Mouse (Mus musculus) lung, postnatal 10 days (tissue): Measurements from ENCODE around the gene Vangl1.

Source experiments
- DNase-seq: peaks from one replicate; pipeline ENCODE4 v3.0.0; 2021

The Vangl1 gene

DNA sequence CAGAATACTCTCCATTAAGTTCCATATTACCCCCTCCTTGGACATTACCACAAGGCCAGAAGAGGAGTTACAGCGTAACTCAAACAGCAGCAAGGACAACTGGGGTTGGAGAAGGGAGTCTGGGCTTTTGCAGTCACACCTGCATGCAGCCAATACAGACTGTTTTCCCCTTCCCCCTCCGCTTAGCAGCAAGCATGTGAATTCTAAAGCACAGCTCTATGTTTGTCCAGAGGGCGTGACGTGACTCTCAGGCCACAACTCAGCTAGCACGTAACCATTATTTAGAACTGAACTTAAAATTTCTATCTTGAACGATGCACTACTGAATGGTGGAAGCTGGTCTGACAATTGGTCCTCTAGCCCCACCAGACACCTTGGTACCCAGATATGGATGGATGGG lies 63.9 kb downstream of the Vangl1 start:
- no peak for DNase-seq

DNA sequence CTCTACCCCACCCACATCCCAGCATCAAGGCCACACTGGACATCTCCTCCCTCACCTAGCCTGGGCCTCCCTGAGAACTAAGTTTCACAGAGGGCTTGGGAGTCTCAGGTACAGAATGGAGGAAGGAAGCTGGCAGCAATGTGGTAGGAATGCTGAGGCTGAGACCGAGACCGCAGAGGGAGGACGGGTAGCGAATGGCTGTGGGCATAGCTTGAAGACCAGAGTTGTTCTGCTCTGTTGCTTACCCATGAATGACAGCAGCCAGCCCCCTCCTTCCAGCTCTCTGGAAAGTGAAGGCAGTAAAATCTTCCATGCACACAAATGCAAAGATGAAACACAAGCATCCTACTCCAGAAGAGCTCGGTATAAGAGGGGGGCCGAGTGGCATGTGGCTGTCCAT lies 65.6 kb downstream of the Vangl1 start:
- DNase-seq = no peak

DNA sequence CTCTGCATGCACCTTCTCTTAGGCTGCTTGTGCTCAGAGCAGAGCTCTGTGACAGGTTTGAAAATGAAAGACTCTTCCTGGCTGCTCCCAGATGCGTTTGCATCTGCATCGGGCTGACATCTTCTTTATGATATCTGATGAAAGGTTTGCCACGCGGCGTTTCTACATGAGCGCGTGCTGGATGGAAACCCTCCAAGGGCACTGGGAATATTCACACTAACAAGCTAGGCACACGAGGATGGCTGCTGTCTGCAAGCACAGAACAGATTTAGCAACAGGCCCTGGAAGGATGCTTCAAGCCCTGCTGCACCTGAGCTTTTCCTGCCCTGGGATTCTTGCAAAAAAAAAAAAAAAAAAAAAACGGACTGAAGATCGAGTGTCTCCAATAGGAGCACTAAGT lies 67.3 kb downstream of the Vangl1 start:
- DNase-seq = no peak

DNA sequence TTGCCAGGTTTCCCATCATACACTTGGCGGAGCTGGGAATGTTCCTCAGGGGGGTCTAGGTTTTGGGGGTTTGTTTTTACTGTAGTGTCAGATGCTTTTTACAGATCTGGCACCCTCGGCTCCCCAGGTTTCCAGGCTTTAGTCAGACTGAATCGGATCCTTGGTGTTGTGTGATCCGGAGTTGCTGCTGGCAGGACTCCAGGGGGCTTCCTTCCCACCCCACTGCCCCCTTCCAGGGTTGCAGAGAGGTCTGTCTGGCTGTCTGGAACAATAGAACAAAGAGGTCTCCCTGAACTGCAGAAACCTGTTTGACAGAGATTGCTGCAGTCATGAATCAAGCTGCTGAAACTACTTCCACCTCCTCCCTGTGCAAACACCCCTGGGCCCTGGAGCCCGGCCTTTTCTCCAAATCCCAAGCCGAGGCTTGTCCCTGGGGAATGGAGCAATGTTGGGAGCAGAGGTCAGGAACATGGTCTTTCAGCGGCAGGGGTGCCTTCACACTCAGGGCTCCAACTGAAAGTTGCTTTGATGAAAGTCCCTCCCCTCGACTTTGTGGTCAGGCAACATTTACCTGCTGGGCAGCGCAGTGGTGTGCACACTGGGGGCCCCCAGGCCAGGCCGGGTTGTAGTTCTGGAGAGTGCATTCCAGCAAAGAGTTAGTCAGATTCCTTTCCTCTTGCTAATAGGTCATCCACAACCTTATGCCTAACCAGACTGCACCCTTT lies 68.9 kb downstream of the Vangl1 start:
- DNase-seq = peak; percentile 50

DNA sequence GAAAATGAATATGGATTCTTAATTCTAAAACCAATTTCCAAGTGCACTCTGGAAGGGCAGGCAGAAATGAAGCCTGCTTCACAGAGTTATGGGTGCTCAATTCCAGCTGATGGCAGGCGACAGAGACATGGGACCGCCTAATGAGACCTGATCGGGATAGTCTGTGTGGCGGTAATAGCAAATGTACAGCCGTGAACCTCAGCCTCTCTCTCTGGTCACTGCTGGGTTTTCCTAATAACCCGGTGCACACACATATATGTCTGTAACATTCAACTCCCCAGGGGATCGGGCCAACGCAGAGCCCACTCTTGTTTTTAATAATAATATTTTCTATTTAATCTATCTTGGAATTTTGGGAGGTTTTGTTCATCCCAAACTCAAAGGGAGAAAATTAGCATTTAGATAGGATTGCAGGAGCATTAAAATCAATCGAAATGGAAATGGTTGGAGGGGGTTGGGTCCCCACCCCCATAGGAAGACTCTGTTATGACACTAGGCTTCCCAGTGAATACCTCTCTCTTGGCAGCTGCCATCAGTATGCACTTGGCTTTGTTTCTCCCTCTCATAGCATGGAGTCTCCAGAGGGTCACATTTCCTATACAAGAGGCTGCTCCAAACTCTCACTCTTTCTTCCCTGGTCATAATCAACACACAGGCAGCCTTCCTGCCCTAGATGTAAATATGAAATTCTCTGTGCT lies 72.7 kb downstream of the Vangl1 start:
- no peak for DNase-seq

DNA sequence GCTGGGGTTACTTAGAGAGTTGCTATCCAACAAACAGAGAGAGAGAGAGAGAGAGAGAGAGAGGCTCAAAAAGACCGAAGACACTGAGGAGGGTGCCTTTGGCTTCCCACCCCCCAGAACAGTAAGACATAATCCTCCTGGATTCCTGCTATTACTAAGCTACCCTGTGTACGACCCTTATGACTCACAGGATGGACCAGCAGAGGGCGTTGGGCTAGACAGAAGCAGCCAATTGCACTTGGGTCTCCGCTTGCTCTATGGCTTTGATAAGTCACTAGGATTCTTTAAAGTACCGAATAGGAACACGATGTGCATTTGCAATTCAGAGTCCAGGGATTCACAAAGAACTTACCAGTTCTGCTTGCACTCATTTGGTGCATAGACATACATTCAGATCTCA lies 74.0 kb downstream of the Vangl1 start:
- DNase-seq = no peak

DNA sequence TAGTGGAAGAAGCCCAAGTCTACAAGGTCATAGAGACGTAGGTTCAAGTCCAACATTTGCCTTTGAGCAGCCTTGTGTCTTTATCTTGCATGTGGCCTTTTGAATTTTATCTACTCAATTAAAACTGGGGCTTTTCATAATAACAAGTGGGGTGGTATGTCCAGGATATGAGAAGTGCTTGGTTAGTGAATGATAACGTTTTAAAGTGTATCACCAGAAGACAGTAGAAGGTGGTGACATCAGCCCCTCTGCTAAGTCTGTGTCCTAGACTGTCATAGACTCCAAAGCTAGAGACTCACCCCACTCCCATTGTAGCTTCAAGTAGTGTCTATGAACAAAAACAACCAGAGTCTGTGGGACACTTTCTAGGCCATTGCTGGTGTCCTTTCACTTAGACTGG lies 76.3 kb downstream of the Vangl1 start:
- DNase-seq = no peak

DNA sequence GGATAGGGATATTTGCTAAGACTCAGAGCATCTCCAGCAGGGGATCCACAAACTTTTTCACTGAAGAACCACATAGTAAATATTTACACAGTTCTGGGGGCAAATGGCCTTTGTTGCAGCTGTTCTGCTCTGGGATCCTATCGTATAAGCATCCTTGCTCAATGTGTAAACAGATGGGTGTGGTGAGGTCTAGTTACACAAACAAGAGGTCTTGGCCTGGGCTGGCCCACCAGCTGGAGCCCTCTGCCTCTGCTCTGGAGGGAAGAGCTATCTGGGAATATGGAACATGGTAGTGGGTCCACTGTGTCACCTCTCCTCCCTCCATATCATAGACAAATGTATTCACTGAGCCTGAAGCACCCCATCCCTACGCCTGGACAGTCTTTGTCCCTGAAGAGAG lies 77.4 kb downstream of the Vangl1 start:
- peak; percentile 60 for DNase-seq

DNA sequence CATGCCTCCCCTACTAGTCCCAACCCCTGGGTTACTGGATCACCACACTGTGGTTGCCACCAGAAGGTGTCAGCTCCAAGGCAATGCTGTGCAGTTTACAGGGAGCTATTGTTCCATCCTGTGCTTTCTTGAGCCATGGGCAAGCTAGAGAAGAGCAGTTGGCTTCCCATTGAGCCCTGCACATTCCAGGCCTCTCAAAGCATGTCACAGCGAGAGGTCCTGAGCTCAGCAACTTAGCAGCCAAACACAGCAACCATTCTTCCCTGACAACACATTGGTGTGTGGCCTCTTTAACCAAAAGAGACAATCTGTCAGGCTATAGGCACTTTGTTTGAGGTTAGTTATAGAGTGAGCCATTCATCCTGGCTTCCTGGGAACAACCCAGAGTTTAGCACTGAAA lies 78.9 kb downstream of the Vangl1 start:
- DNase-seq = no peak

DNA sequence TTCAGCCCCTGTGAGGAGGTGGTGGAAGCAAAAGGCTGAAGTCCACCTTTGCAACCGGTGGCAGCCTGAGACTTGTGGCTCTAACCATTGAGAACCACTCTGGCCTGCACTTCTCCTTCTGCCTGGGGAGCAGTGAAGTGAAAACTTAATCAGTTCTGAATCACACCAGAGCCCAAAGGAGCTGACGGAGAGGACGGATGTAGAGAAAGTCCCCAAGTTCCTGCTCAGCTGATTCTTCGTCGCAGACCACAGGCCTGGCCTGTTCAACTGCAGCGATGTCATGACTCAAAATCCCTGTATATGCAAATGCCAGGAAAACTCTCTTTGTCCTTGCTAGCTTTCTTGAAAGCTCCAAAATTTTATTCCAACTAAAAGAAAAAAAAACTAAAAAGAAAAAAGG lies 80.8 kb downstream of the Vangl1 start:
- DNase-seq = no peak

DNA sequence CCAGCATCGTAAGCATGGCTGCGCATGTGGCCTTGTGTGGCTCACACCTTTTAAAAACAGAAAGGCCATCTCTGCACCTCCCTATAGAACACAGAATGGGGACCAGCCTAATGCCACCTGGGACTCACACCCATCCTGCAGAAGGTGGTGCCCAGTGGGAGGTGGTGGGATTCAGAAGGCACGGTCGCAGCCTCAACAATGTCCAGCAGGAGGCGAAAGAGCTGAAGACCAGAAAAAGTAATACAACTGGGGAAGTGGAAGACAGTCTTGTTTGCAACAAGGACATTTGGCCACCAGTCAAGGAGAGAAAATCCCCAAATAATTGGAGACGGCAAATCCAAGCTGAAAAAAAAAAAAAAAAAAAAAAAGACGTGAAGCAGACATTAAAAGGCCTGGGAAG lies 82.4 kb downstream of the Vangl1 start:
- peak; percentile 45 for DNase-seq

DNA sequence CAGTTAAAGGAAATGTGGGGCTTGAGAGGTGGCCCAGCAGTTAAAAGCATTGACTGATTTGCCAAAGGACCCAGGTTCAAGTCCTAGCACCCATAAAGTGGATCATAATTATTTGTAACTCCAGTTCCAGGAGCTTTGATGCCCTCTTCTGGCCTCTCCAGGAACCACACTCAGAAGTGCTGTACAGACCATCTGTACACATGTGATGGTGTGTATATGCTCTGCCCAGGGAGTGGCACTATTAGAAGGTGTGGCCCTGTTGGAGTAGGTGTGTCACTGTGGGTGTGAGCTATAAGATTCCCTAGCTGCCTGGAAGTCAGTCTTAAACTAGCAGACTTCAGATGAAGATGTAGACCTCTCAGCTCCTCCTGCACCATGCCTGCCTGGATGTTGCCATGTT lies 83.5 kb downstream of the Vangl1 start:
- DNase-seq = no peak

DNA sequence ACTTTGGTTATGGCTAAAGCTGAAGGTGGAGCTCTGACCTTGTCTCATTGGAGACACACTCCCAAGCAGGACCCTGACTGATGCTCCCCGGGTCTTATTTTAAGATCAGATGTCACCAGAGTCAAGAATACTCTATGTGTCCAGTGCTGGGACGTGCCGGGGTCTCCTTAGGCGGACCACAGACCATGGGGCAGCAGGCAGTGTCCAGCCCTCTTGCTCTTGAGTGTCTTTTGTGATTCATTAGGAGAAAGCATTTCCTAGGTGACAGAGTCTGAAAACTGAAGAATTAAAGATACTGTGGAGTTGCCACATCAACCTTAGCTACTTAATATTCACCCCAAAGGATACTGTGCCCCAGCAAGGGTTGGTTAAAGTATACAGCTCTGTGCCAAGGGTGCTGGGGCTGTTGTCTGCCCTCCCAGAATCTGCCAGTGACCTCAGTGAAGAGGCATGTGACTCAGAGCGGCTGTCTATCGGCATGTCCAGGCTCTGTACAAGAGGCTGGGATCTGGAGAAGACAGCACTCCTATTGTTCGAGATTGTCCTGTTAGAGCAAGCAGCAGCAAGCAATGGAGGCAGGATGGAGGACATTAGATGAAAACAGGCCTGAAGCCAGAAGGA lies 92.4 kb downstream of the Vangl1 start:
- DNase-seq = no peak

DNA sequence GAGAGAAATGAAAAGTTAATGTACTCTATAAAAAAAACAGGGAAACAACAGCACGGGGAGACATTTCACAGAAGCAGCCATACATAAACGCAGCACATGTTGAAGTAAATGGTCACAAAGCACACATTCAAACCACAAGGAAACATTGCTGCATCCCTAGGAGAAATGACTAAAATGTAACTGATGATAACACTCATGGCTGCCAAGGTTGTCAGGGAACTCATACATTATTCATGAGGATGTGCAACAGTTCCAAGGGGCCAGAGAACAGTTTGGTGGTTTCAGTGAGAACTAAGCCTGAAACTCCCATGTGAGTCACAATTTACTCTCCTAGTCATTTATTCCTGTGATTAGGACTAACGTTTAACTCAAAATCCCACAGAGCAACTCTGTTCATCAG lies 96.3 kb downstream of the Vangl1 start:
- no peak for DNase-seq

DNA sequence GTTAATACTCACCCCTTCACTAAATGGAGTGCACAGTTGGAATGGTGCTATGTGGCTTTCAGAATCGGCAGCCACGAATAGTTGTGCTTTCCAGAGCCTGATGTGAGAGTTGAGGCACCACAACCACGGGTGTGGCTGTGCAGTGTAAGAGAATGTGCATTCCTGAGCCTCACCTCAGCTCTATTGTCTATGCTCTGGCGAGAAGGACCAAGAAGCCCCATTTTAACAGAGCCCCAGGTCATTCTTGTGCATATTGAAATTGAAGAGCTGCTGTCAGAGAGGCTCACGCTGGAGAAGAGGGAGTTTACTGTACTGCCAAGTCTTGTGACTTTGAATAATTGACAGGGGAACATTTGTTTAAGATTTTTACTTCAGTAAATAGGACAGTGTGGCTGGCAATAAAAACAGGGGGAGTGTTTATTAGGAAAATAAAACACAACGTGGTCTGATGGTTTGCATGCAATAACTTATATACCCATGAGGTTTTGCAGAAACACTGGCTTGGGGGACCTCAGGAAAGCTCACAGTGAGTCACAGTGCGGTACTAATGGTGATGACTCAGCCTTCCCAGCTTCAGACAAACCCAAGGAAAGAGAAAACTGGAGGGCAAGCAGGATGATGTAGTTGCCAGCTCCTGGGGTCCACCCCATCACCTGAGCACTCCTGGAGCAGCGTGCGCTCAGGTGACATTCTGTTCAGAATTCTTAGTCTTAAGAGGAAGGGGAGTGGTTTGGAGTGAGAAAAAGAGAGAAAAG lies 100.5 kb downstream of the Vangl1 start:
- no peak for DNase-seq
